Mouse (Mus musculus): Measurements from ENCODE around the gene Plcd1.

DNA sequence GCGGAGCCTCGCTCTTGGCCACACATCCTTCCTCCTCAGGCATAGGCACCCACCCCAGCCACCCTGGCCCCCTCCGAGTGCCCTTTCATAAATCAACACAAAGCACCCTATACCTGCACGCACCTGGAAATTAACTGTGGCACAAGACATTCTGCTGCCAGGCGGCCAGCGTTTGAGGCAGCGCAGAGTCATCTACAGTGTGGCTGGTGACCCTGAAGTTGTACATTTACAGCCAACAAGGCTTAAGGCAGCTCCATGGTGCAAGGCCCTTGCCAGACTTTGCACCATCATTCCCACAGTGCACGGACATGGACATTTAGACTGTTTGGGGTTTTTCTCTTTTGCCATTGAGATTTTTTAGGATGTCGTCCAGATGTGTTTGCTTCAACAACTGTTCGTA lies 32.6 kb downstream of the Plcd1 start:
- TF ChIP-seq SMC3 (IDR thresholded peaks at IDR 0.05; ENCODE audit: low read depth, low read length): no peak
- TF ChIP-seq ETS1 (IDR thresholded peaks at IDR 0.05; ENCODE audit: low read depth, low read length): no peak
- TF ChIP-seq POLR2A (IDR thresholded peaks at IDR 0.05; ENCODE audit: control insufficient read depth in 1 of 2, insufficient read depth in 1 of 2, low read depth in 1 of 2, low read length in 2 of 2, poor library complexity in 1 of 2): no peak
- TF ChIP-seq ZNF384 (IDR thresholded peaks at IDR 0.05; ENCODE audit: low read depth, low read length): no peak
- TF ChIP-seq CTCF (IDR thresholded peaks at IDR 0.05 in 2 of 3, conservative IDR thresholded peaks at IDR 0.05 in 1 of 3; ENCODE audit: control insufficient read depth in 1 of 3, insufficient read depth in 1 of 3, low read depth in 2 of 3, low read length in 3 of 3, poor library complexity in 1 of 3, severe bottlenecking in 1 of 3): no peak
- TF ChIP-seq GATA1 (IDR thresholded peaks at IDR 0.05; ENCODE audit: low read depth, low read length): no peak
- TF ChIP-seq MYC (IDR thresholded peaks at IDR 0.05; ENCODE audit: low read depth, low read length): 0 out of 2 replicates have a peak, but pooled peaks have one; percentile 22
- no peak for TF ChIP-seq NRF1 (IDR thresholded peaks at IDR 0.05; ENCODE audit: insufficient read depth, low read depth, low read length, poor library complexity, severe bottlenecking)
- TF ChIP-seq USF2 (IDR thresholded peaks at IDR 0.05; ENCODE audit: borderline replicate concordance in 1 of 2, insufficient read depth in 1 of 2, low read depth in 1 of 2, low read length in 2 of 2): no peak

Measured in MEL (cell line).